Mouse (Mus musculus): ENCODE results near the gene Becn1.

DNA sequence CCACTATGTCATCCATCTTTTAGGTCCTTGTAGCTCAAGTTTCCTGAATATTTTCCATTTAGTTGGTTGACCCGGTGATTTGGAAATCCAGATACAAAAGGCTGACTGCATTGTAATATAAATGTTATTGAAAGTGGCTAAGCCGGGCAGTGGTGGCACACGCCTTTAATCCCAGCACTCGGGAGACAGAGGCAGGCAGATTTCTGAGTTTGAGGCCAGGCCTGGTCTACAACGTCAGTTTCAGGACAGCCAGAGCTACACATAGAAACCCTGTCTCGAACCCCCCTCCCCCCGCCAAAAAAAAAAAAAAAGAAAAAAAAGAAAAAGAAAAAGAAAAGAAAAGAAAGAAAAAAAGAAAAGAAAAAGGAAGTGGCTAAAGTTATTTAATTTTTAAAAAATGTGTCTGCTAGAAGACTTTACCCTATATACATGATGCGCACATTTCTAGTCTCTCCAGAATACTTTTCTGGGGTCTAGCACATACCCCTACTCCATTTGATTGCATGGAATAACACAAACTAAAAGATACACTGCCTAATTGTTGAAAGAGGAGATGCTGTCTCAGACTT, 13.1 kb upstream of the Becn1 start:
- TF ChIP-seq CTCF (IDR thresholded peaks at IDR 0.05; ENCODE audit: low read depth, low read length) (no peak), GATA2 (IDR thresholded peaks at IDR 0.05; ENCODE audit: borderline replicate concordance, low read depth, low read length) (no peak), GATA1 (IDR thresholded peaks at IDR 0.05; ENCODE audit: borderline replicate concordance, low read length) (no peak), TAL1 (conservative IDR thresholded peaks at IDR 0.05; ENCODE audit: low read depth, low read length) (no peak)

All from G1E (cell line).